Mouse (Mus musculus) regulatory T cell (primary cell): ENCODE measurements around the gene Adam10.

Source experiments
- in situ Hi-C: fragments of 300-600 bp; cut with MboI, MseI; formaldehyde crosslinking; loops from one replicate; pipeline ENCODE4 v1.15.1; 2025; ENCODE audit warnings: high pct_unique_total_duplicates

The Adam10 gene

DNA sequence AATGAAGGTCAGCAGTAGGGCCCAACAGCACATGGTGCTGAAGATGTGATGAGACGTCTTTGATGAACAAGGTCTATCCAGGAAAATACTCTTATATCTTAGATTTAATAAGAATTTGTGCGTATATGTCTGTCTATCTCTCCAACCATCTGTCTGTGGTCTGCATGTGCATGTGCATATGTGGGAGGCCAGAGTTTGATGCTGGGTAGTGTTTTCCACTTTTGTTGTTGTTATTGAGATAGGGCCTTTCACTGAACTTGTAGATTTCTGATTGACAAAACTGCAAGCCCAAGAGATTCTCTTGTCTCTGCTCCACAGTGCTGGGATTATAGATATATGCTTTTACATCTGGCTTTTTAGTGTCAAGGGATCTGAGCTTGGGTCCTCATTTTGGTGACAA, 96.7 kb downstream of the Adam10 start:
- in situ Hi-C loops, result no loop called here

DNA sequence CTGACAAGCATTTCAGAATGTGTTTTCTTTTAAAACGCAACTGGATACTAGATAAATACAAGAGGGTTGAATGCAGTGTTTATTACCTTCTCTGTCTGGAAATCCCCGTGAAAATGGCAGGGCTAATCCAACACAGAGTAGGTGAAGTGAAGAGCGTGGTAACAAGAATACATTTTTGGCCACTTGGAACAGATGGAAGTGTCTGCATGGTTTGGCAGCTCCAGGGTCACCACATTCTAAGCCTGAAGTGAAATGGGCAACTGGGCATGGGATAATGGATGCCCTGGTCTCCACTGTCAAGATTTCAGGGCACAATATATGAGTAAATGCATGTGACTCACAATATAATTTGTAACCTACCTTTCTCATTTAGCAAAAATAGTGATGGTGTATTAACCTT, 103.4 kb downstream of the Adam10 start:
- in situ Hi-C loops, result no loop called here

DNA sequence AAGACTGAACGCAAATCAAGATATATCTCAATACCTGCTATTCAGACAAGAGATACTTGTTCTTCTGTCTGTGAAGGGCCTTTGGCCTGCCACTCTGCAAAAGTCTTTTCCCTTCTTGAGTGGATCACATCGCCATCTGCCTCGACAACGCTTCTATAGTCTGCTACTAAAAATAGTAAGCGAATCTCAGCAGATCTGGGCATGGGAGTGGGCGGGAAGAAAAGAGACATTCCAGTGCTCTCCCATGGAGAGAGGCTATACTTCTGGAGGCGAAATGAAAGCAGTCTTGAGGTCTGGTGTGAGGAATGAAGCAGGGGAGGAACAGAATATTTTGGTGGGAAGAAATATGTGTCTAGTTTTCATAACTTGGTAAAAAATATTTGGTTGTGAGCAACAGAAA, 109.9 kb downstream of the Adam10 start:
- in situ Hi-C loops, result no loop called here

DNA sequence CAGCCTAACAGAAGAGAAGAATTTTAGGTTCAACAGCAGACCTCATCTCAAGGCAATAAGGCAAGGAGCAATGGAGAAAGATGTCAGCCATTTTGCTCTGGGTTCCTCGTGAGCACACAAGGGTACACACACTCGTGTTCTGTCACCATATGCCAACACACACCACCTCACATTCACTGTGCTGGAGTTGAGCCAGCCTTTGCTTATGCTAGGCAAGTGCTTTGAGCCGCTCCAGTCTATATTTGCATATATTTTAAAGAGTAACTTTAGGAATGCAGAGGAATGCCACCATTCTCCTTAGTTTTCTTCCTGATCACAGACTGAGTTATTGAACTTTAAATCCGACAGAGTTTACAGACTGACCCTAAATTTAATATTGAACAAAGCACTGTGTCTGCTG, 111.8 kb downstream of the Adam10 start:
- in situ Hi-C loops, result no loop called here

DNA sequence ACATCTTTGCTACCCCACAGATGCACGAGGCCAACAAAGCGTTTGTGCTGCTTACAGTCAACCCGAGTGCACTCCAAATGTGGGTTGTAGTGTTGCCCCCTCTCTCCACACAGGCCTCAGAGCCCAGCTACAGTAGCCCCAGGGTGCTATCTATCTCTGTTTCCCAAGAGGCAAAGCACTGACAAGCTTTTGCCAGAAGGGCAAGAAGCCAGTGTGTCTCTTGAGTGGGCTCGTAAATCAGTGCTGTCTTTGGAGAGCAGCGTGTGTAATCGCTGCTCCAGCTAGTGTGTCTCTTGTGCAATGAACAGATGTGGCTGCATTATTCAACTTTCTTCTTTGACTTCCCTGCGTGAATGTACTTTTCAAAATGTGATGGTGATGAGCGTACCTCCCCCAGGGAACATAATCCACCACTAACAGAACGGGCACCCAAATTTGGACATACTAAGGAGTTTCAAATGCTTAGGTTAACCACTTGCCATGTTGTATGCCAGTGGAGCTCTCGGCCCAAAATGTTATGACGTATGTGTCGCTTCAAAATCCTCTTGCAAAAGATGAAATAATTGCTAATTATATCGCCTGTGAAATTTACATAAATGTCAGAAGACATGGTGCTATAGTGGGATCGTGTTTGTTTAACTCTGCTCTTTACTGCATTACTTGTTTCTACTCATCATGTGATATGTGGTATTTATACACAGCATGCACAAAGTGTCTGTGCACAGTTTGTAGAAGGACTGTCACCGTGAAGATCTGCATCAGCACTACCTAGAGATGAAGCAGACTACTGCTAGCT, 116.0 kb downstream of the Adam10 start:
- in situ Hi-C loops, result no loop called here

DNA sequence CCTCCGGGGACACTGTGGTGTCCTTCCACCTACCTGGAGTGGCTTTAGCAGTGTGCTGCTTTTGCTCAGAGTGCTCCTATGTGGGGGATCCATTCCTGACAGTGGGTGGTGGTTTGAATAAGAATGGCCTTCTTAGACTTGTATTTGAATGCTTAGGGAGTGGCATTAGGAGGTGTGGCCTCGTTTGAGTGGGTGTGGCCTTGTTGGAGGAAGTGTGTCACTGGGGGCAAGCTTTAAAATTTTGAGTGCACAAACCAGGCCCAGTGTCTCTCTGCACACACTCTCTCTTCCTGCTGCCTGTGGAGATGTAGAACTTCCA, 116.6 kb downstream of the Adam10 start:
- in situ Hi-C loops, result no loop called here

DNA sequence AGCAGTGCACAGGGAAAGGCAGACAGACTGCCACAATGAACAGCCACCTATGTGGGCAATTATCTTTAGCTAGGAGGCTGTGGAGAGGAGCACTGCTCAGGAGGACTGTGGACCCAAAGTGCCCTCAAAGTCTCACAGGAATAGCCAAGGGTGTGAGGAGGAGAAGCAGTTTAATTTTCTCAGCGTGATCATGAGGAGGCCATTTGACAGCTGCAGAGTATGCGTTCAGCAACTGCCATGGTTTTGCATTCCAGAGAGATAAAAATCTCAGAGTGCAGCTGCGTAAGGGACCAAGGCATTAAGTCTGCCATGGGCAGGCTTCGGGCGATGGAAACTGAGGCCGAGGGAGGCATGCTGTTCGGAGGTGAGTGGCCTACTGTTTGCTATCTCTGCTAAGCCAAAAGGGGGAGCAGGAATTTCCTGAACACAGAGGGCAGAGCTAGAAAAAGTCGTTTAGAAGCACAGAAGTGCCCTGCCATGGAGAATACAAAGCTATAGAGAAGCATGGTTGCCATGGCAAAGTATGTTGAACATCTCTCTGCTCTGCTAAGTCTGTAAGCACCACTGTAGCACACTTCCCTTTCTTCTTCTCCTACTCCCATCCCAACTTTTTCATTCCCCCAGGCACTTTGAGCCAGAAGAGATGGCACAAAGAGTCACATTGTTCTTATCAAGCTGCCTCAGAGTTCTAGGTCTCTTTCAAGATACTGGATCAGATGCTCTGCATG, 122.0 kb downstream of the Adam10 start:
- in situ Hi-C loops, result loop anchor here (10.0 kb wide), 1 partner anchor 1136 kb away; no protein-coding TSS in a partner anchor

DNA sequence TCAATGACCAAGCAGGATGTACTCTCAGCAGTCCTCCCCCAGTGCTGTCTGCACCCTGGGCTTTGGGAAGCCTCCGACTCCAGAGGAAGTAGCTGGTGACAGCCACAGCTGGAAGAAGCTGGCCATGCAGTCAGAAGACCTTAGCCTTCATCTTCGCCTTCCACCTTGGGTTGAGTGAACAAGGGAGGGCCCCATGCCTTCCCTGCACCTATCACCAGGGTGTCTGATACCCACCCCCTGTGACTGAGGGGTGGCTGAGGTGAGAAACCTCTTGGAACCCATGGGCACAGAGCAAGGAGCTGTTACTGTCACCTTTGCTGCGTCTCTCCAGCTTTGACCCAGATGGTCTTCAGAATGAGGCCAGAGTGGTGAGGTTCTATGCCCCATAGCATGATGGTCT, 123.0 kb downstream of the Adam10 start:
- in situ Hi-C loops, result loop anchor here (10.0 kb wide), 1 partner anchor 1137 kb away; no protein-coding TSS in a partner anchor

DNA sequence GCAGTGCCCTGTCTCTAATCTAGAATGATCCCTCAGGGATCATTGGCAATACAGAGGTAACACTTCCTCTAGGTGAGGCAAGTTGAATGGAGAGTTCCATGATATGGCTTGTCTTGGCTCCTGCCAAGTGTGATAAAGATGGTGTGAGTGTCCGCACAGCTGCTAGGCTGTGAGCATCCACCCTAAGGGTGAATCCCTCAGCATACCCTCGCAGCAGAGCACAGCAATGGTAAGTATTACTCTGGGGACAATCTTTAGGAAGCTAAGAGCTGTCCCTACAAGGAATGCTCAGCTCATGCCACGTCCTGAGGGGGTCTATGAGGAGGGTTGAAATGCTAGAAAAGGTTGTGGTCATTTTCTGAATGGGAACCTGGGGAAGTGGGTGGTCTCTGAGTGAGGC, 124.0 kb downstream of the Adam10 start:
- in situ Hi-C loops, result loop anchor here (10.0 kb wide), 1 partner anchor 1138 kb away; no protein-coding TSS in a partner anchor

DNA sequence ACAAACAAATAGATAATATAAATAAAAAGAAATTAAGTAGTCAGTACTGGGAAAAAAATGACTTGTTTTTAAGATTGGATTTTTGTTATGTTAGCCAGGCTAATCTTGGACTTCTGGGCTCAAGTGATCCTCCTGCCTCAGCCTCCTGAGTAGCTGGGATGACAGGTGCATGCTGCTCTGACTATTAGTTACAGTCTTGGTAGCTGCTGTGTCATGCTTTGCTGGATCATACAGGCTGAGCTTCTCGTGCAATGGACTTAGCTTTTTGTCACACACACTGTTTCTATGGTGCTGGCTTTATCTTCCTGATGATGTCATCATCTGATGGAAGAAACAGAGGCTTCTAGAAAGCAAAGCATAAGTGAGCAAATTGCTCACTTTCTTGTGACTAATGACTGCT, 127.3 kb downstream of the Adam10 start:
- in situ Hi-C loops, result loop anchor here (10.0 kb wide), 1 partner anchor 1141 kb away; no protein-coding TSS in a partner anchor

DNA sequence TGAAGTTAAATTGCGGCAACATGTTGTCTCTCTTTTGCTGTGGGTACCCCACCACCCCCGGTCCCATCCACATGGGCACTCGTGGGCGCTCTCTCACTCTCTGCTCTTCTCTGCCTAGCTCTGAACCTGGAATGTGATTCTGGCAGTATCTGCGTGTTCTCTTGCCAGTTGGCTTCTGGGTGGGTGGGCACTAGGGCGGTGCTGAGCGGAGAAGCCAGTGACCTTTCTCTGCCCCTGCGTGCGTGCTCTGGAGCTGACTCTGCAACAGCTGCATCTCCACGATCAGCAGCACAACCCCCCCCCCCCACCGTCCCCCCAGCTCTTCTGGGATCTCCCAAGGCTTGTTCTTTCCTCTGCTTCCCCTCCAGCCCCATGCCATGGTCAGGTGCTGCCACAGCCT, 128.9 kb downstream of the Adam10 start:
- in situ Hi-C loops, result loop anchor here (10.0 kb wide), 1 partner anchor 1143 kb away; no protein-coding TSS in a partner anchor

DNA sequence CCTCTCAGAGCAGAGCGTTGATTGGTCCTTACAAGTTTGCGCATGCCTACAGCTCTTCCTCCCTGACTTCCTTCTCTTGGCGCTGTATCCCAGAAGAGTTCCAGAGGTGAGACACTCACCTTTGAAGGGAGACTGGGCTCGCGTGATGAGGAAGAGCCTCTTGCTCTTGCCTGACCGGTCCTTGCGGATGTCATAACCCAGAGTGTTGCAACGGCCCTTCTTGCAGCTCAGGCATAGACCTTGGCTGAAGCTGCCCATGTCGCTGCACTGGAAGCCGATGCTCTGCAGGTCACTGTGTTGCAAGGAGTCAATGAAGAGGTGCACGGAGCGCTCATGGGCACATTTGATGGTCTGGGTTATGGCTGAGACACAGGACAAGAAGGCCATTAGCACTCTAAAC, 133.8 kb downstream of the Adam10 start:
- in situ Hi-C loops, result no loop called here

DNA sequence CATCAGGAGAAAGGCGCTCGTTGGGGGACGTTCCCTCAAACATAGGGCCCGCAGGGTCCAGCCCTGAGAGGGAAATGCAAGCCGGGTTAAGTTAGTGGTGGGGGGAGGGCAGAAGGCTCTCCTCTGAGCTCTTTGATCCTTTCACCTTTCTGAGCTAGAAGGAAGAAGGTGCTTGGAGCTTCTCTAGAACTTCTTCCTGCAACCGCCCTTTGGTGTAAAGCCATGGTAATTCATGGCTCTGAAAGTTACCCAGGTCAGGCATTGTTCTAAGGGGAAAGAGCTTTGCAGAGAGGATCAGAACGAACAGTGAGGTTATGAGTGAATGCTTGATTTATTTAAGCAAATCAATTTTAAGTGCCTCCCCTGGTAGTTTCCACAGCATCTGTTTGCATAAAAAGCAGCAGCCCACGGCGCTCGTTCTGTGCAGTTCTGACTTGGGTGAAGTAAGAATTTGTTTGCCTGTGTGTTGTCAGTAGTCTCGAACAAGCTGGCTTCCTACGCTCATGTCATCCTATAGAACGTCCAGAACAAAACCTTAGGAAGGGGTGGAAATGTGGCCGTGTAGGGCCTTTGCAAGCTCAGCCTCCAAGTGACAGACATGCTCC, 138.0 kb downstream of the Adam10 start:
- in situ Hi-C loops, result no loop called here

DNA sequence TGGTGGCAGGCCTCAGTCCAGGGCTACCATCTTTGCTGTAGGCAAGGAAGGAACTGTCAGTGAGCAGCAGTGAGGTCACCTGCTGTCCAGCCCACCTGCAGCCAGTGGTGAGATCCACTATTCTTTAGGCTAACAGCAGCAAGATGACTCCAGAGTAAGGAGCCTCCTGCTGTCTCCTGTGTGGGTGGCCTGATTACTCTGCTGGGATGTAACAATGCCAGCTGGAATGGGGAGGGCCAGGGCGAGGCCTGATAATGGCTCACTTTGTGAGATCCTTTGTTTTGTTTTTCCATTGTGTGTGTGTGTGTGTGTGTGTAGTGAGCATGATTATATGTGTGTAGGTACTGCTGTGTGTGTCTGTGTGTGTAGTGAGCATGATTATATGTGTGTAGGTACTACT, 138.6 kb downstream of the Adam10 start:
- in situ Hi-C loops, result no loop called here

DNA sequence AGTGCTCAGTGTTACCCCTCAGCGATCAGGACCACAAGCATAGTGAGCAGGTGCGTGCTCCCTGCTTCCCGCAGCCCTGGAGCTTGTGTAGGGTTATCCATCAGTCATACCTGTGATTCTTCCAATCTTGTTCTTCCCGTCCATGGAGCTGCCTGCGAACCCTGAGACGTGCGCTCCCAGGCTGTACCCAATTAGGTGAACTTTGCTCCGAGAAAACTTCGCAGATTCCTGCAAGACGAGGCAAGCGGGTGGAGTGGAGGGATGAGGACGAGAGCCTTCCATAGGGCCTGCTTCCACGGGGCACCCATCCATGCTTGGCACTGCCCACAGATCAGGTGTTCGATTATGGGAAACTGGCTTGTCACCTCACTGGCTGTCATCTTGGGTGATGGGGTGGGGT, 139.9 kb downstream of the Adam10 start:
- in situ Hi-C loops, result no loop called here

DNA sequence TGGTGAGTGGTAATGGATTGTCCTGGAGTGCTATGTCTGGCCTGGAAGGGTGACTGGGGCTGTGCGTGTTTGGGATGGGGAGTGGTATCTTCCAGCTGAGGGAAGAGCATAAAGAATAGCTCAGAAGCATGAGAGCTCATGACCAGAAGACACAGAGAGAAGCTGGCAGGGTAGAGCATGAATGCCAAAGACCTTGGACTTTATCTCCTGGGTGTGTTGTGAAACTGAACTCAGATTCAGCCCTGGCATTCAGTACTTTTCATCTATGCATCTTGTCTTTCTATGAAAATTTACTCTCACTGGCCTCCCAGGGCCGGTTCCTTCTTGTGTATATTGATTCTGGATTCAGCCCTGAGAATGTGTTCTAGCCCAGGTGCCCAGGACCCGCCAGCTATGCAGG, 145.3 kb downstream of the Adam10 start:
- in situ Hi-C loops, result loop anchor here (5.0 kb wide), 1 partner anchor 98 kb away; no protein-coding TSS in a partner anchor

DNA sequence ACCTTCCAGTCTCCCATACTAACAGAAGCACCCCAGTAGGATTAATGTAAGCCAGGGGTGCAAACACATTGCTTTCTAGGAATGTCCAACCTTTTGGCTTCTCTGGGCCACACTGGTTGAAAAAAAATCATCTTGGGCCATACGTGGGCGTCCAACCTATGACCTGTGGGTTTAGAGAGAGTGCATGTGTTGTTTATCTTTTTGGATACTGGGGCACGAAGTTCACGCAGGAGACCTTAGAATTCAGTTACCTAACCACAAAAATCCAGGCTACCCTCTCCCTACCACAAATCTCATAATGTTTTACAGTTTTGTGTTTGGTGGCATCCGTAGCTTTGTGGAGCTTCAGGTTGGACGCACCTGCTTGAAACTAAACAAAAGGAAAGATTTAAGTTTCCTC, 149.1 kb downstream of the Adam10 start:
- in situ Hi-C loops, result no loop called here
